Mouse (Mus musculus) heart, postnatal 14 days (tissue): ENCODE measurements around the gene Ankrd6. TPM values are rescaled to one million over a fixed set of nuclear protein-coding genes. Genes with fewer than 3 reads are reported as not detected.
"Not testable (repeated sequence)": the region's sequence is repeated elsewhere in the genome, so short reads cannot be mapped to it uniquely, and the experiment has no call there.

Experiments used
- DNase-seq, 2 experiments: peaks; one replicate each; pipeline ENCODE4 v3.0.0; 2021 to 2022
- intact Hi-C: fragments of 180-260 bp; cut with DNase I; formaldehyde crosslinking; loops from one replicate; pipeline ENCODE4 v1.15.1; 2025
- long read RNA-seq, 2 experiments: library from polyadenylated mRNA; stranded (forward); transcript quantifications; one replicate each; pipeline ENCODE4 v2.0.0; 2021
- total RNA-seq, 2 experiments: library from RNA; stranded (reverse); gene quantifications; 2 replicates each; pipeline ENCODE4 v1.2.3; 2021

The Ankrd6 gene
- 1 to 10 TPM; 3.0 to 4.1 TPM for total RNA-seq
- long read RNA-seq, experiment 1, full-length matches to known transcripts: 1 of 1 reads
- long read RNA-seq, experiment 1, partial matches to known transcripts: 0 of 1 reads
- long read RNA-seq, experiment 1, other reads (novel, unspliced or antisense): 0 of 1 reads
- long read RNA-seq, experiment 2, full-length matches to known transcripts: 2 of 4 reads
- long read RNA-seq, experiment 2, partial matches to known transcripts: 0 of 4 reads
- long read RNA-seq, experiment 2, other reads (novel, unspliced or antisense): 2 of 4 reads

GRCm38 (mm10) chr4:32950356-32951034 is at the start of gene Ankrd6:
TSS of gene Ankrd6 (minus strand) at chr4:32950841.
- intact Hi-C loops: loop anchor here (2.0 to 10.0 kb wide), 5 partner anchors 68 to 336 kb away; partner anchors contain the start of genes Casp8ap2 and Lyrm2
- peak; percentile 84 to 87 for DNase-seq

- intact Hi-C loops: no loop called here
- no peak for DNase-seq
Observed at GRCm38 (mm10) chr4:32998996-32999395, 48.4 kb upstream of the Ankrd6 start.

GRCm38 (mm10) chr4:32997571-32997970 is 46.9 kb upstream of the Ankrd6 start:
- intact Hi-C loops: no loop called here
- DNase-seq: no peak

GRCm38 (mm10) chr4:32996083-32996482 is 45.4 kb upstream of the Ankrd6 start:
- no peak for DNase-seq
- intact Hi-C loops: no loop called here

- intact Hi-C loops: no loop called here
Observed at GRCm38 (mm10) chr4:32994168-32994567, 43.5 kb upstream of the Ankrd6 start.

GRCm38 (mm10) chr4:32989346-32989745 is 38.7 kb upstream of the Ankrd6 start:
- intact Hi-C loops: no loop called here
- no peak for DNase-seq

More at GRCm38 (mm10) chr4:32994168-32994567, 43.5 kb upstream of the Ankrd6 start:
- no peak for DNase-seq

- intact Hi-C loops: no loop called here
- DNase-seq: no peak
Observed at GRCm38 (mm10) chr4:32987006-32987405, 36.4 kb upstream of the Ankrd6 start.

- intact Hi-C loops: no loop called here
- DNase-seq: no peak
Observed at GRCm38 (mm10) chr4:32985684-32986083, 35.0 kb upstream of the Ankrd6 start.

- peak in 1 of 2 experiments; percentile 16 for DNase-seq
- intact Hi-C loops: no loop called here
Observed at GRCm38 (mm10) chr4:32984801-32985675, 34.4 kb upstream of the Ankrd6 start.

- intact Hi-C loops: no loop called here
- DNase-seq: peak in 1 of 2 experiments; percentile 11
Observed at GRCm38 (mm10) chr4:32984242-32984641, 33.6 kb upstream of the Ankrd6 start.

GRCm38 (mm10) chr4:32983176-32984155 is 32.8 kb upstream of the Ankrd6 start:
- intact Hi-C loops: no loop called here
- DNase-seq: peak; percentile 67 to 68

- intact Hi-C loops: no loop called here
Observed at GRCm38 (mm10) chr4:32982716-32983175, 32.1 kb upstream of the Ankrd6 start, which contains the start of gene Rragd. TSS of gene Rragd (plus strand) at chr4:32983037.

GRCm38 (mm10) chr4:32982041-32982715 is 31.5 kb upstream of the Ankrd6 start:
- intact Hi-C loops: no loop called here

More at GRCm38 (mm10) chr4:32982716-32983175, 32.1 kb upstream of the Ankrd6 start, which contains the start of gene Rragd:
- peak in 1 of 2 experiments; percentile 34 for DNase-seq

GRCm38 (mm10) chr4:32981617-32982016 is 31.0 kb upstream of the Ankrd6 start:
- intact Hi-C loops: no loop called here
- peak; percentile 7 to 17 for DNase-seq

More at GRCm38 (mm10) chr4:32982041-32982715, 31.5 kb upstream of the Ankrd6 start:
- DNase-seq: peak in 1 of 2 experiments; percentile 6

- DNase-seq: no peak
- intact Hi-C loops: no loop called here
Observed at GRCm38 (mm10) chr4:32980061-32980460, 29.4 kb upstream of the Ankrd6 start.

GRCm38 (mm10) chr4:32977331-32977730 is 26.7 kb upstream of the Ankrd6 start:
- no peak for DNase-seq
- intact Hi-C loops: no loop called here

- DNase-seq, intact Hi-C loops: not testable (repeated sequence)
Observed at GRCm38 (mm10) chr4:32964619-32965018, 14.0 kb upstream of the Ankrd6 start.

- intact Hi-C loops: no loop called here
- no peak for DNase-seq
Observed at GRCm38 (mm10) chr4:32961394-32961793, 10.8 kb upstream of the Ankrd6 start.

GRCm38 (mm10) chr4:32956423-32956822 is 5.8 kb upstream of the Ankrd6 start:
- intact Hi-C loops: loop anchor here (10.0 kb wide), 2 partner anchors 152 to 342 kb away; partner anchors contain the start of genes Casp8ap2 and Lyrm2
- DNase-seq: no peak
